Mouse (Mus musculus): ENCODE results near the gene Itpr3. TPM values are rescaled to one million over a fixed set of nuclear protein-coding genes. Genes with fewer than 3 reads are reported as not detected.

Gene Itpr3
- polyA plus RNA-seq, 1 experiment from 2014 or later: 3.6 TPM

DNA sequence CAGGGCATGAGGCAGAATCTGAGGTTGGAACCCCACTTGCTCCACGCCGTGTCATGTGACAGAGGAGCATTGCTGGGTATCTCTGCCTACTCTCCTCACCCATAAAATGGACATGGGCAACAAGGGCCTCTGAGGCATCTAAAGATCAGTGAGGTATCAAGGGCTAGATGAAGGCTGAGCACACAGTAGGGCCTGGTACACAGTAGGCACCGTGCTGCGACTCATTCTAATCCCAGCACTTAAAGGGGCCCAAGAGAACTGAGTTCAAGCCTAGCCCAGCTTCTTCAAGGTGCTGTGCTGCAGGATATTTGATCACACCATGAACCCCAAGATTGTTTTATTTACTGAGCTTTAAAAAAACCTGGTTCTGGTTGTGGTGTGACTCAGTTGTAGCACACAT is 26.2 kb upstream of the Itpr3 start:
- no peaks in the 10 kb centered on the region; the same call in 1 of the 2 replicates for H3K4me1 ChIP-seq (ENCODE audit: insufficient read depth, low read depth, low read length)
- H3K36me3 ChIP-seq (ENCODE audit: insufficient read depth, low read length): no peaks in the 10 kb centered on the region
- DNase-seq (ENCODE audit: low spot score) (peak; percentile 4), ATAC-seq (no peak)
- H3K4me2 ChIP-seq (replicated peaks; ENCODE audit: low read depth, low read length): no peak overlapping the region
- no peak overlapping the region for H3K4me3 ChIP-seq (ENCODE audit: low read depth, low read length)
- no peaks in the 10 kb centered on the region for H3K27me3 ChIP-seq (replicated peaks; ENCODE audit: insufficient read depth, low read length)
- TF ChIP-seq EP300 (IDR thresholded peaks at IDR 0.05) (no peak), CTCF (IDR thresholded peaks at IDR 0.05) (no peak)
- H3K27ac ChIP-seq (ENCODE audit: low read length): no peak overlapping the region
- WGBS: 91% methylated on average over 4 of the region's 4 CpGs
- no peak overlapping the region for H3K9ac ChIP-seq (replicated peaks; ENCODE audit: low read depth)
- no peaks in the 10 kb centered on the region for H3K9me3 ChIP-seq (ENCODE audit: low read length)

DNA sequence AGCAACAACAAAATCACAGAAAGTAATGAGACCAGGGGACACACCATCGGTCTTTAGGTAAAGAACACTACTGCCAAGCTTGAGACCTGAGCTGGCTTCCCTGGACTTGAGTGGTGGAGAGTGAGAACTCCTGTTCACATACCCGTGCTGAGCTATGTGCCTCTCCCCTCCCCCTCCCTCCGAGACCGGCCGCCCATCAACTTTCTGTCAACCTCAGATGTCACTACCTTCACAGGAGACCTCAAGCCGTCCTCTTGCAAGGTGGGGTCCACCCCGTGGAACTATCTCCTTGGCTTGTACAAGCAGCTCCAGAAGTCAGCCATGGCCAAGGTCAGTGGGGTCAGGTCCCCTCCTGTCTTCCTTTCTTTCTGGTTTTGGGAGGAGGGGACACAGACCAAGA is 24.8 kb upstream of the Itpr3 start:
- Histone ChIP-seq H3K36me3 (ENCODE audit: insufficient read depth, low read length) (no peaks in the 10 kb centered on the region), H3K4me1 (ENCODE audit: insufficient read depth, low read depth, low read length) (peaks cover 8% of the 10 kb centered on the region; the same call in 1 of the 2 replicates), H3K27ac (ENCODE audit: low read length) (no peak overlapping the region), H3K9me3 (ENCODE audit: low read length) (no peaks in the 10 kb centered on the region), H3K4me3 (ENCODE audit: low read depth, low read length) (no peak overlapping the region), H3K4me2 (replicated peaks; ENCODE audit: low read depth, low read length) (0 out of 2 replicates have a peak overlapping the region, but pooled peaks have one; percentile 14), H3K27me3 (replicated peaks; ENCODE audit: insufficient read depth, low read length) (no peaks in the 10 kb centered on the region), H3K9ac (replicated peaks; ENCODE audit: low read depth) (no peak overlapping the region)
- TF ChIP-seq CTCF (IDR thresholded peaks at IDR 0.05): no peak
- TF ChIP-seq EP300 (IDR thresholded peaks at IDR 0.05): no peak
- DNase-seq (ENCODE audit: low spot score) (peak; percentile 4), ATAC-seq (no peak)
- 54% methylated on average over 7 of the region's 7 CpGs for WGBS

DNA sequence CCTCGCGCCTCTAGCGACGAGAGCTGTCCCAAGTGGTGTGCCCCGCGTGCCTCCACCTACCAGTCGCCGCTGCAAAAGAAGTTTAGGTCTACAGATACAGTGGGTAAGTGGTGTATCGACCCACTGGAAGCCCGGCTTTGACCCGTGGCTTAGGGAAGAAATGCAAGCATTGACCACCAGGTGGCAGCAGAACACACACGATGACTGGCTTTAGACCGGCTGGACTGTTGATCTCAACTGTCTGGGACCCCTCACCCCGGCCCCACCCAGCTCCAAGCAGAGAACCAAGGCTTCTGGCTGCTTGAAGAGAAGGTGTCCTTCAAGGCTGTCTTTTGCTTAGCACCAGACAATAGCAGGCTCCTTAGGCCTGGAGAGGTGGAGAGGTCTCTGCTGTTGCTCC is 24.2 kb upstream of the Itpr3 start:
- Histone ChIP-seq H3K27ac (ENCODE audit: low read length) (no peak overlapping the region), H3K9ac (replicated peaks; ENCODE audit: low read depth) (no peak overlapping the region), H3K4me2 (replicated peaks; ENCODE audit: low read depth, low read length) (0 out of 2 replicates have a peak overlapping the region, but pooled peaks have one; percentile 14), H3K4me3 (ENCODE audit: low read depth, low read length) (no peak overlapping the region), H3K9me3 (ENCODE audit: low read length) (no peaks in the 10 kb centered on the region), H3K27me3 (replicated peaks; ENCODE audit: insufficient read depth, low read length) (no peaks in the 10 kb centered on the region), H3K36me3 (ENCODE audit: insufficient read depth, low read length) (no peaks in the 10 kb centered on the region), H3K4me1 (ENCODE audit: insufficient read depth, low read depth, low read length) (peaks cover 11% of the 10 kb centered on the region; the same call in 1 of the 2 replicates)
- DNase-seq (ENCODE audit: low spot score) (peak; percentile 84), ATAC-seq (peak; percentile 36)
- 2% methylated on average over 14 of the region's 14 CpGs for WGBS
- TF ChIP-seq EP300 (IDR thresholded peaks at IDR 0.05) (no peak), CTCF (IDR thresholded peaks at IDR 0.05) (peak; percentile 95)

DNA sequence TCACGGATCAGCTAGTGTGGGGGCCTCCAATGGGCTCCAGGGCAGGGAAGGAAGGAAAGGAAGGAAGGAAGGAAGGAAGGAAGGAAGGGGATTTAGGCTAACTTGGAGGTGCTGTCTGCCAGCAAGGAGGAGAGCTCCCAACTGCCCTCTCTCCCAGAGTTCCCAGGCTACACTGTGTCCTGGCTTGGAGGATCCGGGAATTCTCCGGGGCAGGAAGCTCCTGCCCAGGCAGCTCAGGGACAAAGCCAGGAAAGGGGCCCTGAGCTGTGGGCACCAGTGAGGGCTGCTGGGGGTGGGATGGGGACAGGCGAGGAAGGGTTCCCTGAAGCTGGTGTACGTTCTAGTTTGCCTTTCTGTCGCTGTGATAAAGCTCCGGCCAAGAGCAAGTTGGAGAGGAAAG is 20.6 kb upstream of the Itpr3 start:
- no peaks in the 10 kb centered on the region for H3K9me3 ChIP-seq (ENCODE audit: low read length)
- peak; percentile 65 for ATAC-seq
- 25% methylated on average over 7 of the region's 7 CpGs for WGBS
- no peak overlapping the region for H3K9ac ChIP-seq (replicated peaks; ENCODE audit: low read depth)
- H3K4me3 ChIP-seq (ENCODE audit: low read depth, low read length): no peak overlapping the region
- H3K27me3 ChIP-seq (replicated peaks; ENCODE audit: insufficient read depth, low read length): no peaks in the 10 kb centered on the region
- no peak for TF ChIP-seq CTCF (IDR thresholded peaks at IDR 0.05)
- TF ChIP-seq EP300 (IDR thresholded peaks at IDR 0.05): peak; percentile 55; the same call in 1 of the 2 replicates
- H3K27ac ChIP-seq (ENCODE audit: low read length): peak overlapping the region; percentile 77
- H3K4me2 ChIP-seq (replicated peaks; ENCODE audit: low read depth, low read length): no peak overlapping the region
- no peaks in the 10 kb centered on the region for H3K36me3 ChIP-seq (ENCODE audit: insufficient read depth, low read length)
- H3K4me1 ChIP-seq (ENCODE audit: insufficient read depth, low read depth, low read length): peaks cover 26% of the 10 kb centered on the region
- DNase-seq (ENCODE audit: low spot score): peak; percentile 57

DNA sequence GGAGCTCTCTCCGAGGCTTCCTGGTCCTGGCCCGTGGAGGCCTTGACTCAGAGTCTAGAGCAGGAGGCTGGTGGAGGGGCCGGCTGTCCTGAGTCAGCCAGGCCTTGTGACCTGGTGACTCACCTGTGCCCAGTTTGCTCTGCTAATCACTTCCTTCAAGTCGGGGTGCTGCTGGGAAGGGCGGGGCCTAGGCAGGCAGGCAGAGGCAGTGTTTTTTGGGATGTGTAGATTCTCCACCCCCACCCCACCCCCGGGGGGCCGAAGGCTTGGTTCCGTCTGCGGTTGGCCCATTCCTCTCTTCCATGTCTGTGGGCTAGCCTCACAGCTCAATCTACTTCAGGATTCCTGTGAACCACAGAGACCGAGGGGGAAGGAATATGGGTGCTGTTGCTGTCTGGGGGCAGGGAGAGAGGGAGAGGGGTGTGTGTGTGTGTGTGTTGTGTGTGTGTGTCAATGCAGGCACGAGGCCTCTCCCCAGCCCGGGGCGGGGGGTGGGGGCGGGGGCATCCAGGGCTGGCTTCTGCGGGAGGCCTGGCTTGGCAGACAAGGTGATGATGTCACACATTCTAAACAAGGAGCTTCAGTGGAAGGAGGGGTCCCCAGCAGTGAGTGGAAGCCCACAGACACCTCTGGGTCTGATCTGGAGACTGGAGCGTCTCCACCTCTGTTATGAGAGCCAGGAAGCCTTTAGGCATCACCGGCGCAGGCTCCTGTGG is 18.6 kb upstream of the Itpr3 start:
- 35% methylated on average over 18 of the region's 18 CpGs for WGBS
- Histone ChIP-seq H3K9me3 (ENCODE audit: low read length) (no peaks in the 10 kb centered on the region), H3K9ac (replicated peaks; ENCODE audit: low read depth) (no peak overlapping the region), H3K27me3 (replicated peaks; ENCODE audit: insufficient read depth, low read length) (no peaks in the 10 kb centered on the region), H3K4me2 (replicated peaks; ENCODE audit: low read depth, low read length) (no peak overlapping the region), H3K27ac (ENCODE audit: low read length) (no peak overlapping the region; the same call in 1 of the 2 replicates), H3K4me1 (ENCODE audit: insufficient read depth, low read depth, low read length) (peaks cover 26% of the 10 kb centered on the region), H3K4me3 (ENCODE audit: low read depth, low read length) (no peak overlapping the region), H3K36me3 (ENCODE audit: insufficient read depth, low read length) (no peaks in the 10 kb centered on the region)
- ATAC-seq (peak; percentile 81), DNase-seq (ENCODE audit: low spot score) (peak; percentile 90)
- TF ChIP-seq CTCF (IDR thresholded peaks at IDR 0.05) (no peak), EP300 (IDR thresholded peaks at IDR 0.05) (no peak; the same call in 1 of the 2 replicates)

DNA sequence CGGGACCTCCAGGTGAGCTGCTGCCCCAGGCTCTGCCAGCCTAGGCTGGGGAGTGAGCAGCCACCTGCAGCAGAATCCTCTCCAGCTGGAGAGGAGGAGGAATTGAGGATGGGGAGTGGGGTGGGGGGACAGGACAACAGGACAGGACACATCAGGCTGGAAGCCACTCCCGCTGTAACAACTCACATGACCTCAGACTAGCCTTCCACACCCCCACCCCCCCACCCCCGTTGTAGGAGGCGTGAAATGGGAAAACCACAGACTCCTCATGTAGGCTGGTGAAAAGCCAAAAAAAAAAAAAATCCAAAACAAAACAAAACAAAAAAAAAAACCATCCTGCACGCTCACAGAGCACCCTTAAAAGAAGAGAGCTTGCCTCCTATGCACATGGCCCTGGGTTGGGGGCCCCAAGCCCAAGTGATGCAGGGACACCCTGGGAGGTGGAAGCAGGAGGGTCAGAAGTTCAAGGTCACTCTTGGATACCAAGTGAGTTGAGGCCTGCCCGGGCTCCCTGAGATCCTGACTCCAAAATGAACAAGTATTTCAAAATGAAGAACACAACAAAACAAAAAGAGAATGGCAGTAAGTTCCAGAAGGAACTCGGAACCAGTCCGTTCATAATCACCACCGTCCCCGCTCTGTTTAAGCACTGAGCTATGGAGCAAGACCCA is 17.5 kb upstream of the Itpr3 start:
- 70% methylated on average over 10 of the region's 10 CpGs for WGBS
- peaks cover 26% of the 10 kb centered on the region for H3K4me1 ChIP-seq (ENCODE audit: insufficient read depth, low read depth, low read length)

More for the DNA sequence above, 17.5 kb upstream of the Itpr3 start:
- Histone ChIP-seq H3K36me3 (ENCODE audit: insufficient read depth, low read length) (no peaks in the 10 kb centered on the region), H3K9me3 (ENCODE audit: low read length) (no peaks in the 10 kb centered on the region), H3K27me3 (replicated peaks; ENCODE audit: insufficient read depth, low read length) (no peaks in the 10 kb centered on the region), H3K9ac (replicated peaks; ENCODE audit: low read depth) (no peak overlapping the region), H3K4me3 (ENCODE audit: low read depth, low read length) (no peak overlapping the region), H3K4me2 (replicated peaks; ENCODE audit: low read depth, low read length) (no peak overlapping the region), H3K27ac (ENCODE audit: low read length) (no peak overlapping the region)
- ATAC-seq (no peak), DNase-seq (ENCODE audit: low spot score) (no peak)
- TF ChIP-seq EP300 (IDR thresholded peaks at IDR 0.05): no peak
- TF ChIP-seq CTCF (IDR thresholded peaks at IDR 0.05): no peak
